Mouse (Mus musculus): Measurements from ENCODE around the gene Rab36. TPM values are rescaled to one million over a fixed set of nuclear protein-coding genes. Genes with fewer than 3 reads are reported as not detected.

Gene Rab36
- total and polyA plus RNA-seq, 3 experiments, result not detected

DNA sequence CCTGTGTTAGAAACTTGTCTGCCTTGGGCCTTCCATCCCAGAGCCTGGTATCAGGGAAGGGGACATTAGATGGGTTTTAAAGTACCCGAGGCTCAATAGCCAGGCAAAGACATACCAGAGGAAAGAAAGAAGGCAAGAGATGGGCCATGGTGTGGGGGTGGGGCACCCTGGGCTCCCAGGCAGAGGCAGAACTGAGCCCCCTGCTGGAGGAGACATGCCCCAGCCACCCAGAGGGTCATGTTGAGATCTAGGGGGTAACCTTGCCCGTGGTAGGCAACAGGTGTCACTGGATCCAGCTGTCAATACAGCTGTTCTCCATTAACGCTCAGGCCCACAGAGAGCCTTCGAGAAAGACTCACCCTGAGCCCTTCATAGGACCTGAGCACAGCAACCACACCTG lies 47.0 kb upstream of the Rab36 start:
- H3K9ac ChIP-seq (ENCODE audit: control insufficient read depth, low read depth, low read length, poor library complexity, severe bottlenecking), result no peak overlapping the region
- DNase-seq (ENCODE audit: low read depth, low spot score), result no peak
- no peak overlapping the region for H3K4me3 ChIP-seq (ENCODE audit: control insufficient read depth in 1 of 2, insufficient read depth in 1 of 2, low read depth in 2 of 2, low read length in 2 of 2)
- no peaks in the 10 kb centered on the region for H3K36me3 ChIP-seq (ENCODE audit: control insufficient read depth in 1 of 2, insufficient read depth in 2 of 2, low read length in 2 of 2)
- H3K27ac ChIP-seq (ENCODE audit: control insufficient read depth, low read depth, low read length), result no peak overlapping the region
- no peaks in the 10 kb centered on the region for H3K4me1 ChIP-seq (ENCODE audit: control insufficient read depth in 1 of 2, insufficient read depth in 2 of 2, low read length in 2 of 2)
- H3K9me3 ChIP-seq (replicated peaks; ENCODE audit: insufficient read depth, low read length), result no peaks in the 10 kb centered on the region
- no peak for TF ChIP-seq TBP (IDR thresholded peaks at IDR 0.05; ENCODE audit: low read depth, low read length)
- TF ChIP-seq MXI1 (IDR thresholded peaks at IDR 0.05; ENCODE audit: low read depth, low read length), result no peak
- TF ChIP-seq POLR2AphosphoS5 (IDR thresholded peaks at IDR 0.05; ENCODE audit: borderline replicate concordance, low read depth, low read length), result no peak
- no peak for TF ChIP-seq TCF12 (IDR thresholded peaks at IDR 0.05; ENCODE audit: low read depth, low read length)
- no peak for TF ChIP-seq JUND (IDR thresholded peaks at IDR 0.05; ENCODE audit: low read depth, low read length)
- no peak for TF ChIP-seq HCFC1 (IDR thresholded peaks at IDR 0.05; ENCODE audit: low read depth, low read length)
- no peak for TF ChIP-seq MAFK (IDR thresholded peaks at IDR 0.05; ENCODE audit: borderline replicate concordance, low read depth, low read length)
- no peak for TF ChIP-seq SIN3A (IDR thresholded peaks at IDR 0.05; ENCODE audit: low read length)
- TF ChIP-seq ZKSCAN1 (IDR thresholded peaks at IDR 0.05; ENCODE audit: low read depth, low read length), result no peak
- TF ChIP-seq POLR2AphosphoS2 (IDR thresholded peaks at IDR 0.05; ENCODE audit: low read length), result no peak
- no peak for TF ChIP-seq NELFE (IDR thresholded peaks at IDR 0.05; ENCODE audit: low read depth, low read length)
- H3K27me3 ChIP-seq (ENCODE audit: control insufficient read depth in 1 of 2, insufficient read depth in 2 of 2, low read length in 2 of 2), result no peaks in the 10 kb centered on the region
- no peaks in the 10 kb centered on the region for H3K79me2 ChIP-seq (ENCODE audit: control insufficient read depth, insufficient read depth, low read length, poor library complexity)

DNA sequence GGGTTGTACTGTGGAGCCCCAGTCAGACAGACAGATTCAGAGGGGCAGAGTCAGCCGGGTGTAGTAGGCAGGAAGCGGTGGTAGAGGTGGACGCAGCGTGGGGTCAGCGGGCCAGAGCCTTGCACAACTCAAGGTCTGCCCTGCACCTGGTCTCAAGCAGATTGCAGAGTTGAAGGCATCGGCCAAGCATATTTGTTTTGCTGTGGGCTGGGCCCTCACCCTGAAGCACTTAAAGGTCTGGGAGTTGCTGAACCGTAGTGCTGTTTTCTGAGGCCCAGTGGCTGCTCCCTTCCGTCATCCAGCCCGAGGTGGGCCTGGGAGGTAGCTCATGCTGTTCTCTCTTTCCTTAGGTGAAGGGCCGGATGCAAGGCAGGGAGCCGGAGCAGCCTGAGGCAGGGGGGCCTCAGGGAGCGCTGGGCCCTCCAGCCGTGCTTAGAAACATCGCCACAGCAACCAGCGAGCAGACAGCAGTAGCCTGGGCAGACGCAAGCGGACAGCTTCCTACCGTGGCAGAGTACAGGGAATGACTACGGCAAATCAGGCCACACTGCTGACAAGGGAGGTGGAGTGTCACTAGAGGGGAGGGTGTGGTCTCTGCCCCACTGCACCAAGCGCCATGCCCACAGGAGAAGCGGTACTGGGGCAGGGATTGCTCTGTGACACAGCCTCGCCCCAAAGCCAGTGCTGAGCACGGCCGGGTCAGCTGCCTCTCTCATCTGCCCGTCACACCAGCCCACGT lies 46.1 kb upstream of the Rab36 start:
- H3K36me3 ChIP-seq (ENCODE audit: control insufficient read depth in 1 of 2, insufficient read depth in 2 of 2, low read length in 2 of 2), result no peaks in the 10 kb centered on the region
- TF ChIP-seq POLR2AphosphoS5 (IDR thresholded peaks at IDR 0.05; ENCODE audit: borderline replicate concordance, low read depth, low read length) (no peak), ZC3H11A (IDR thresholded peaks at IDR 0.05; ENCODE audit: low read depth, low read length) (no peak), ZMIZ1 (IDR thresholded peaks at IDR 0.05; ENCODE audit: low read depth, low read length) (no peak), ZNF384 (IDR thresholded peaks at IDR 0.05; ENCODE audit: low read depth, low read length) (no peak), USF2 (IDR thresholded peaks at IDR 0.05; ENCODE audit: borderline replicate concordance in 1 of 2, insufficient read depth in 1 of 2, low read depth in 1 of 2, low read length in 2 of 2) (no peak), EP300 (IDR thresholded peaks at IDR 0.05; ENCODE audit: low read depth in 1 of 2, low read length in 2 of 2) (no peak), RCOR1 (IDR thresholded peaks at IDR 0.05; ENCODE audit: low read depth, low read length) (no peak), ELF1 (IDR thresholded peaks at IDR 0.05; ENCODE audit: low read depth, low read length) (no peak), MAX (IDR thresholded peaks at IDR 0.05; ENCODE audit: low read length) (no peak)
- no peak overlapping the region for H3K4me3 ChIP-seq (ENCODE audit: control insufficient read depth in 1 of 2, insufficient read depth in 1 of 2, low read depth in 2 of 2, low read length in 2 of 2)
- H3K9ac ChIP-seq (ENCODE audit: control insufficient read depth, low read depth, low read length, poor library complexity, severe bottlenecking), result no peak overlapping the region
- DNase-seq (ENCODE audit: low read depth, low spot score), result no peak
- H3K27ac ChIP-seq (ENCODE audit: control insufficient read depth, low read depth, low read length), result no peak overlapping the region
- no peaks in the 10 kb centered on the region for H3K79me2 ChIP-seq (ENCODE audit: control insufficient read depth, insufficient read depth, low read length, poor library complexity)
- no peaks in the 10 kb centered on the region for H3K4me1 ChIP-seq (ENCODE audit: control insufficient read depth in 1 of 2, insufficient read depth in 2 of 2, low read length in 2 of 2)
- no peaks in the 10 kb centered on the region for H3K27me3 ChIP-seq (ENCODE audit: control insufficient read depth in 1 of 2, insufficient read depth in 2 of 2, low read length in 2 of 2)
- H3K9me3 ChIP-seq (replicated peaks; ENCODE audit: insufficient read depth, low read length), result no peaks in the 10 kb centered on the region
